Mouse (Mus musculus) testis, adult 2 months (tissue): ENCODE measurements around the gene Fcmr.

Experiments used
- CTCF ChIP-seq: fragments of 200-500 bp; IDR thresholded peaks from 2 replicates; pipeline ENCODE4 v1.5.1; 2012; ENCODE audit warnings: low read depth, mild to moderate bottlenecking, inconsistent platforms, low read length, moderate library complexity; ENCODE audit not compliant: control insufficient read depth, insufficient read depth, insufficient replicate concordance
- POLR2A ChIP-seq: fragments of 200-500 bp; IDR thresholded peaks from 2 replicates; pipeline ENCODE4 v1.6.1; 2012; ENCODE audit warnings: low read depth, mild to moderate bottlenecking, inconsistent platforms, low read length, moderate library complexity; ENCODE audit not compliant: control insufficient read depth

DNA sequence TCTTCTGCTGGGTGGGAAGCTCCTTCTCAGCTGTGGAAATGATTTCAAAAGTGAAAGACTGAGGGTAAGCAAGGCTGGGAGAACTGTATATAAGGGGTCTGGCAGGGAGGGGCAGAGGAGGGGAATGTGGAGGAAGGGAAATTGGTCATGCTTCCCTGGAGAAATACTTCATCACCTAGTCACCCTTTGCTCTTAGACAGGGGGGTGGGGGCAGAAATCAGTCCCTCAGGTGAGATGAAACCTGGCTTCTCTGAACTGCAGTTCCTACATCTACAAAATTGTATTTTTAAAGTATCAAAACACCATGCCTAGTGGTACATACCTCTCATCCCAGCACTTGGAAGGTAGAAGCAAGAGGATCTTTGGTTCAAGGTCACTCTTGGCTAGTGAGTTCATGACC, 21.9 kb downstream of the Fcmr start, which contains the start of gene Il24:
- TF ChIP-seq CTCF (no peak), POLR2A (no peak)
